Mouse (Mus musculus) G1E (cell line): ENCODE results near the gene Zfp870. TPM values are rescaled to one million over a fixed set of nuclear protein-coding genes. Genes with fewer than 3 reads are reported as not detected.

ENCODE experiments used
- ATAC-seq: 2 replicates; pipeline ENCODE4 v1.8.0; 2016; ENCODE audit warnings: mild to moderate bottlenecking; ENCODE audit not compliant: insufficient number of reproducible peaks, poor library complexity, low FRiP score, severe bottlenecking; ENCODE audit errors: extremely low read depth
- DNase-seq: peaks from one replicate; pipeline ENCODE4 v3.0.0; 2012; ENCODE audit warnings: low spot score
- H3K27me3 ChIP-seq: 2 replicates; pipeline ENCODE4 v1.6.1; 2012; ENCODE audit warnings: mild to moderate bottlenecking, low read length, inconsistent platforms; ENCODE audit not compliant: insufficient read depth
- H3K36me3 ChIP-seq: replicated peaks from 2 replicates; pipeline ENCODE3; 2012; ENCODE audit warnings: mild to moderate bottlenecking, inconsistent platforms
- H3K4me1 ChIP-seq: 2 replicates; pipeline ENCODE4 v1.6.1; 2012; ENCODE audit warnings: low read depth, low read length, inconsistent platforms, mixed read lengths; ENCODE audit not compliant: insufficient read depth
- H3K4me3 ChIP-seq: 2 replicates; pipeline ENCODE4 v1.5.1; 2012; ENCODE audit warnings: low read depth, mild to moderate bottlenecking, inconsistent platforms, low read length, moderate library complexity, mixed read lengths
- H3K9me3 ChIP-seq: replicated peaks from 2 replicates; pipeline ENCODE4 v1.6.1; 2012; ENCODE audit warnings: inconsistent platforms
- CTCF ChIP-seq: IDR thresholded peaks from 2 replicates; pipeline ENCODE4 v1.5.1; 2012; ENCODE audit warnings: low read depth, low read length, inconsistent platforms, mixed read lengths
- GATA1 ChIP-seq: IDR thresholded peaks from 2 replicates; pipeline ENCODE4 v1.6.1; 2012; ENCODE audit warnings: borderline replicate concordance, low read length, inconsistent platforms, mixed read lengths
- GATA2 ChIP-seq: IDR thresholded peaks from 2 replicates; pipeline ENCODE4 v1.6.1; 2012; ENCODE audit warnings: low read depth, low read length, inconsistent platforms, borderline replicate concordance
- POLR2AphosphoS5 ChIP-seq: IDR thresholded peaks from 2 replicates; pipeline ENCODE4 v1.6.1; 2012; ENCODE audit warnings: low read depth, low read length, inconsistent platforms; ENCODE audit not compliant: insufficient replicate concordance
- TAL1 ChIP-seq: conservative IDR thresholded peaks from 2 replicates; pipeline ENCODE4 v1.6.1; 2012; ENCODE audit warnings: low read depth, low read length, inconsistent platforms, mixed read lengths
- polyA plus RNA-seq: library from polyadenylated mRNA; stranded (reverse); fragments of >175 nt; gene quantifications from 2 replicates; pipeline ENCODE4 v1.2.3, GENCODE M21; 2012
- total RNA-seq, 2 experiments: library from RNA; stranded (forward) in 1 of 2; stranded (reverse) in 1 of 2; fragments of 200-1000 nt in 1 of 2; fragments of >200 nt in 1 of 2; fragmentation: Nextera tagmentation in 1 of 2; gene quantifications; 2 replicates each; pipeline ENCODE4 v1.2.3; 2014 to 2017

Zfp870 gene
- total RNA-seq (2014; fragmentation: Nextera tagmentation) (2.3 and 4.7 TPM in 2 replicates), total RNA-seq (2017) (2.7 and 3.1 TPM in 2 replicates), polyA plus RNA-seq (0.35 and 0.39 TPM in 2 replicates)

- Histone ChIP-seq H3K4me3 (peak within 1 kb of the TSS; percentile 87), H3K36me3 (peaks cover 10% of the 10 kb centered on the region), H3K9me3 (no peaks in the 10 kb centered on the region), H3K4me1 (peaks cover 10% of the 10 kb centered on the region), H3K27me3 (peaks cover 3% of the 10 kb centered on the region; the same call in 1 of the 2 replicates)
- ATAC-seq = peak; percentile 78
- peak; percentile 95 for DNase-seq
- TF ChIP-seq CTCF (no peak), GATA2 (no peak), POLR2AphosphoS5 (no peak), GATA1 (no peak), TAL1 (no peak)
These were observed at the start of gene Zfp870 for GRCm38 (mm10) chr17:32891239-32892180. Gene Zfp870, minus strand, starts transcription at chr17:32891642.

GRCm38 (mm10) chr17:32939831-32940230 lies 48.4 kb upstream of the Zfp870 start:
- H3K27me3 ChIP-seq = no peaks in the 10 kb centered on the region
- H3K4me3 ChIP-seq = no peak overlapping the region
- peaks cover 30% of the 10 kb centered on the region for H3K36me3 ChIP-seq
- H3K4me1 ChIP-seq = no peaks in the 10 kb centered on the region
- no peaks in the 10 kb centered on the region for H3K9me3 ChIP-seq
- DNase-seq = no peak
- ATAC-seq = no peak
- TF ChIP-seq CTCF = no peak
- TF ChIP-seq TAL1 = no peak
- TF ChIP-seq POLR2AphosphoS5 = no peak
- TF ChIP-seq GATA1 = no peak
- TF ChIP-seq GATA2 = no peak

- DNase-seq (no peak), ATAC-seq (no peak)
- Histone ChIP-seq H3K36me3 (peaks cover 13% of the 10 kb centered on the region), H3K4me3 (no peak overlapping the region), H3K27me3 (peaks cover 10% of the 10 kb centered on the region; the same call in 1 of the 2 replicates), H3K4me1 (no peaks in the 10 kb centered on the region), H3K9me3 (no peaks in the 10 kb centered on the region)
- no peak for TF ChIP-seq POLR2AphosphoS5
- no peak for TF ChIP-seq GATA2
- no peak for TF ChIP-seq GATA1
- no peak for TF ChIP-seq TAL1
- no peak for TF ChIP-seq CTCF
These were observed 36.4 kb upstream of the Zfp870 start for GRCm38 (mm10) chr17:32927803-32928202.

- Histone ChIP-seq H3K4me3 (no peak overlapping the region), H3K9me3 (no peaks in the 10 kb centered on the region), H3K4me1 (no peaks in the 10 kb centered on the region), H3K27me3 (peaks cover 9% of the 10 kb centered on the region), H3K36me3 (peaks cover 13% of the 10 kb centered on the region)
- TF ChIP-seq TAL1 (no peak), CTCF (no peak), GATA2 (no peak), GATA1 (no peak), POLR2AphosphoS5 (no peak)
- ATAC-seq = no peak
- DNase-seq = no peak
These were observed 33.3 kb upstream of the Zfp870 start for GRCm38 (mm10) chr17:32924658-32925312.

- no peaks in the 10 kb centered on the region for H3K9me3 ChIP-seq
- H3K27me3 ChIP-seq = peaks cover 14% of the 10 kb centered on the region
- no peak for DNase-seq
- ATAC-seq = no peak
- no peak overlapping the region for H3K4me3 ChIP-seq
- no peaks in the 10 kb centered on the region for H3K4me1 ChIP-seq
- H3K36me3 ChIP-seq = peaks cover 13% of the 10 kb centered on the region
- no peak for TF ChIP-seq GATA2
- no peak for TF ChIP-seq TAL1
- TF ChIP-seq CTCF = no peak
- no peak for TF ChIP-seq POLR2AphosphoS5
- no peak for TF ChIP-seq GATA1
These were observed 32.2 kb upstream of the Zfp870 start for GRCm38 (mm10) chr17:32923681-32924080.

- H3K9me3 ChIP-seq = no peaks in the 10 kb centered on the region
- TF ChIP-seq GATA2 (no peak), CTCF (no peak), GATA1 (no peak), TAL1 (no peak), POLR2AphosphoS5 (no peak)
- H3K36me3 ChIP-seq = no peaks in the 10 kb centered on the region
- H3K27me3 ChIP-seq = peaks cover 17% of the 10 kb centered on the region
- H3K4me3 ChIP-seq = no peak overlapping the region
- no peaks in the 10 kb centered on the region; the same call in 1 of the 2 replicates for H3K4me1 ChIP-seq
- DNase-seq = no peak
- no peak for ATAC-seq
These were observed 27.7 kb upstream of the Zfp870 start for GRCm38 (mm10) chr17:32919123-32919522.
